Mouse (Mus musculus) neural tube, embryonic 11.5 days (tissue): ENCODE data around the gene Csmd2. TPM values are rescaled to one million over a fixed set of nuclear protein-coding genes. Genes with fewer than 3 reads are reported as not detected.

Experiments
- ATAC-seq: fragments of 200-750 bp; cut with Nextera tagmentation; 2 replicates; pipeline ENCODE4 v1.8.0; 2017; ENCODE audit warnings: moderate number of reproducible peaks, mild to moderate bottlenecking, moderate TSS enrichment, moderate library complexity; ENCODE audit not compliant: insufficient read depth, low FRiP score, low TSS enrichment
- DNase-seq: peaks from one replicate; pipeline ENCODE4 v3.0.0-alpha.2; 2015; ENCODE audit warnings: low spot score
- H3K27ac ChIP-seq: fragments of 300-500 bp; sonication (generic); 2 replicates; pipeline ENCODE4 v1.5.1; 2014; ENCODE audit warnings: low read depth, mild to moderate bottlenecking, low read length
- H3K27me3 ChIP-seq: fragments of 300-500 bp; sonication (generic); 2 replicates; pipeline ENCODE4 v1.6.1; 2014; ENCODE audit warnings: mild to moderate bottlenecking, low read length, mixed read lengths; ENCODE audit not compliant: control insufficient read depth, insufficient read depth
- H3K36me3 ChIP-seq: fragments of 300-500 bp; sonication (generic); 2 replicates; pipeline ENCODE4 v1.6.1; 2014; ENCODE audit warnings: mild to moderate bottlenecking, low read length, moderate library complexity, mixed read lengths; ENCODE audit not compliant: control insufficient read depth, insufficient read depth
- H3K4me1 ChIP-seq: fragments of 300-500 bp; sonication (generic); 2 replicates; pipeline ENCODE4 v1.6.1; 2014; ENCODE audit warnings: low read length, mixed read lengths; ENCODE audit not compliant: control insufficient read depth, insufficient read depth
- H3K4me2 ChIP-seq: fragments of 300-500 bp; sonication (generic); 2 replicates; pipeline ENCODE4 v1.6.1; 2014; ENCODE audit warnings: low read depth, mild to moderate bottlenecking, moderate library complexity
- H3K4me3 ChIP-seq: fragments of 300-500 bp; sonication (generic); 2 replicates; pipeline ENCODE4 v1.5.1; 2014; ENCODE audit warnings: low read depth, low read length
- H3K9ac ChIP-seq: fragments of 300-500 bp; sonication (generic); 2 replicates; pipeline ENCODE4 v1.6.1; 2014; ENCODE audit warnings: mild to moderate bottlenecking, low read length
- H3K9me3 ChIP-seq: fragments of 300-500 bp; sonication (generic); 2 replicates; pipeline ENCODE4 v1.6.1; 2016; ENCODE audit warnings: low read length; ENCODE audit not compliant: control insufficient read depth
- WGBS: fragments of 180-500 bp; shearing (Covaris S2); extraction: QIAGEN DNeasy Blood & Tissue Kit; methylation state at CpG from one replicate; pipeline ENCODE4 v1.1.7; 2014; 5-methylcytosine and 5-hydroxymethylcytosine counted together
- polyA plus RNA-seq: library from polyadenylated mRNA; unstranded; fragments of >200 nt; fragmentation: Nextera tagmentation; extraction: Ambion mirVana; gene quantifications from 2 replicates; pipeline ENCODE4 v1.2.1, GENCODE M21; 2014

Gene Csmd2
- polyA plus RNA-seq, 1 experiment from 2014 or later = 1.4 TPM

GRCm38 (mm10) chr4:127984426-127984825 lies 3.2 kb upstream of the Csmd2 start:
- Histone ChIP-seq H3K4me1 (peaks cover 3% of the 10 kb centered on the region; the same call in 1 of the 2 replicates), H3K27me3 (peaks cover 35% of the 10 kb centered on the region), H3K9me3 (no peaks in the 10 kb centered on the region), H3K4me3 (no peak overlapping the region), H3K27ac (no peak overlapping the region), H3K4me2 (no peak overlapping the region), H3K9ac (no peak overlapping the region), H3K36me3 (no peaks in the 10 kb centered on the region)
- no peak for DNase-seq
- ATAC-seq = no peak
- 72% methylated on average over 2 of the region's 2 CpGs for WGBS

DNA sequence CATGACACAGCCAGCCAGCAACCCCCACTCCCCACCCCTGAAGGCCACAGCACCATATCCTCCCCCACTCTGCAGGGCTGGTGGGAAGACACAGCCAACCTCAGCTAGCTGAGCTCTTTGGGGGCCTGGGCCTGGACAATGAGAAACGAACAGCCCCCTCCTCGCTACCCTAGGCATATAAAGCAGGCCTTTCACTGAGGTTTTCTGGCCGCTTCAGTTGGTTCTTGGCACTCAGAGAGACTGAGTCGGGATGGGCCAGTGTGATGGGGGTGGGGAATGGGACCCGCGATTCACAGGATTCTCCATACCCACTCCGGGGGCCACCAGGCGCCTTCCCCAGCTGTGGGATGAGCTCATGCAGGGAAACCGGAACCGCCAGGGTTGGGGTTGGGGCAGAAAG lies 1.8 kb upstream of the Csmd2 start:
- peak overlapping the region; percentile 30; the same call in 1 of the 2 replicates for H3K4me2 ChIP-seq
- peaks cover 45% of the 10 kb centered on the region for H3K27me3 ChIP-seq
- no peak overlapping the region for H3K27ac ChIP-seq
- peaks cover 3% of the 10 kb centered on the region; the same call in 1 of the 2 replicates for H3K4me1 ChIP-seq
- no peak overlapping the region for H3K9ac ChIP-seq
- no peak overlapping the region; the same call in 1 of the 2 replicates for H3K4me3 ChIP-seq
- WGBS = 13% methylated on average over 10 of the region's 10 CpGs
- ATAC-seq (no peak), DNase-seq (peak; percentile 17)
- H3K36me3 ChIP-seq = no peaks in the 10 kb centered on the region
- H3K9me3 ChIP-seq = no peaks in the 10 kb centered on the region

GRCm38 (mm10) chr4:127986491-127987075 lies 1.1 kb upstream of the Csmd2 start:
- Histone ChIP-seq H3K4me3 (no peak overlapping the region; the same call in 1 of the 2 replicates), H3K9ac (no peak overlapping the region), H3K4me2 (peak overlapping the region; percentile 30), H3K27me3 (peaks cover 45% of the 10 kb centered on the region), H3K9me3 (no peaks in the 10 kb centered on the region), H3K36me3 (no peaks in the 10 kb centered on the region), H3K27ac (no peak overlapping the region), H3K4me1 (peaks cover 3% of the 10 kb centered on the region; the same call in 1 of the 2 replicates)
- DNase-seq (peak; percentile 47), ATAC-seq (no peak)
- 2% methylated on average over 25 of the region's 25 CpGs for WGBS

DNA sequence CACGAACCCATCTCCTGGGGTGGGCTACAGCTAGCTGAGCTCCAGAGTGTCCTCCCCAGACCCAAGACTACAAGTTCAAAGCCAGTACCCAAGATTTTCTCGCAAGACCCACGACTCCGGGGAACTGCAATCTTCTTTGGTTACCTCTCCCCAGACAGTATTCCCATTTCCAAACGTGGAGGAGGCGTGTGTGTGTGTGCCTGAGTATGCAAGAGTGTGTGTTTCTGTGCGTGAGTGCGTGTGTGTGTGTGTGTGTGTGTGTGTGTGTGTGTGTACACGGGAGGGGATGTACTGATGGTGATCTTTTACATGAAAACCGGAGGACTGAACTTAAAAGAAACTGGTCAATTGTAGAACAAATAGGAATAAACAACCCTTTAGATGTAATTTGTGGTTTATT lies 387 bp upstream of the Csmd2 start:
- 5% methylated on average over 10 of the region's 10 CpGs for WGBS
- H3K4me1 ChIP-seq = peaks cover 3% of the 10 kb centered on the region; the same call in 1 of the 2 replicates
- H3K36me3 ChIP-seq = no peaks in the 10 kb centered on the region
- peak overlapping the region; percentile 83 for H3K4me2 ChIP-seq
- ATAC-seq = no peak
- H3K9me3 ChIP-seq = no peaks in the 10 kb centered on the region
- H3K27me3 ChIP-seq = peaks cover 45% of the 10 kb centered on the region
- no peak overlapping the region; the same call in 1 of the 2 replicates for H3K9ac ChIP-seq
- no peak overlapping the region for H3K27ac ChIP-seq
- peak overlapping the region; percentile 54 for H3K4me3 ChIP-seq
- DNase-seq = peak; percentile 31

- H3K27me3 ChIP-seq = peaks cover 45% of the 10 kb centered on the region
Measured at GRCm38 (mm10) chr4:127988526-127989180, 996 bp downstream of the Csmd2 start.

GRCm38 (mm10) chr4:127989347-127989995 lies 1.8 kb downstream of the Csmd2 start:
- H3K9me3 ChIP-seq = no peaks in the 10 kb centered on the region
- H3K27ac ChIP-seq = no peak overlapping the region
- WGBS = 7% methylated on average over 18 of the region's 18 CpGs
- H3K4me3 ChIP-seq = peak overlapping the region; percentile 54
- peaks cover 45% of the 10 kb centered on the region for H3K27me3 ChIP-seq
- H3K4me1 ChIP-seq = peaks cover 3% of the 10 kb centered on the region; the same call in 1 of the 2 replicates
- ATAC-seq (no peak), DNase-seq (peak; percentile 58)
- no peaks in the 10 kb centered on the region for H3K36me3 ChIP-seq
- H3K9ac ChIP-seq = no peak overlapping the region
- peak overlapping the region; percentile 83 for H3K4me2 ChIP-seq

More at GRCm38 (mm10) chr4:127988526-127989180, 996 bp downstream of the Csmd2 start:
- Histone ChIP-seq H3K9ac (peak overlapping the region; percentile 62), H3K9me3 (no peaks in the 10 kb centered on the region), H3K36me3 (no peaks in the 10 kb centered on the region), H3K27ac (no peak overlapping the region), H3K4me2 (peak overlapping the region; percentile 83), H3K4me3 (peak overlapping the region; percentile 54), H3K4me1 (peaks cover 3% of the 10 kb centered on the region; the same call in 1 of the 2 replicates)
- ATAC-seq = no peak
- WGBS = under 1% methylated on average over 39 of the region's 39 CpGs
- peak; percentile 18 for DNase-seq

DNA sequence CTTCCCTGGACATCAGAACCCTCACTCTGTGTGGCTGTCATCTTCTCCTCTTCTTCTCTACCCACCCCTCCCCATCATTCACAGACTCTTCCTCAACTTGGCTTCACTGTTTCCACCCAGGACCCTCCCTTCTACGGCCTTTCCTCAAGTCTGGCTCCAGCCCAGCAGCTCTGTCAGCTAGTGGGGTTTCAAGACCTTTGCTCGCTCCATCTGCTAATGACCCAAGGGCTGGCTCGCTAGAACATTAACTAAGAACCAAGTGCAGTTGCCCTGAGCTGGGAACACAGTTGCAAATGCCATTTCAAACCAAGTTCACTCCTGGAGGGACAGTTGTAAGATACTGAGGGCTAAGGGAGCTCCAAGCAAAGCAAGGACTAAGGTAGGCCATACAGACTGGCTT lies 11.6 kb downstream of the Csmd2 start:
- no peak for ATAC-seq
- 78% methylated on average over 3 of the region's 3 CpGs for WGBS
- Histone ChIP-seq H3K4me2 (no peak overlapping the region), H3K27me3 (no peaks in the 10 kb centered on the region), H3K36me3 (no peaks in the 10 kb centered on the region), H3K4me1 (no peaks in the 10 kb centered on the region), H3K9ac (no peak overlapping the region), H3K4me3 (no peak overlapping the region), H3K9me3 (no peaks in the 10 kb centered on the region), H3K27ac (no peak overlapping the region)
- DNase-seq = no peak

- Histone ChIP-seq H3K4me2 (no peak overlapping the region), H3K36me3 (no peaks in the 10 kb centered on the region), H3K9me3 (no peaks in the 10 kb centered on the region), H3K4me1 (no peaks in the 10 kb centered on the region), H3K9ac (no peak overlapping the region), H3K4me3 (no peak overlapping the region), H3K27me3 (no peaks in the 10 kb centered on the region), H3K27ac (no peak overlapping the region)
- DNase-seq (no peak), ATAC-seq (no peak)
- 79% methylated on average over 4 of the region's 4 CpGs for WGBS
Measured at GRCm38 (mm10) chr4:128002638-128003101, 15.0 kb downstream of the Csmd2 start.
